Mouse (Mus musculus) brown adipose tissue, adult 24 weeks (tissue): Measurements from ENCODE around the gene Ston1. TPM values are rescaled to one million over a fixed set of nuclear protein-coding genes. Genes with fewer than 3 reads are reported as not detected.

Experiments
- H3K27ac ChIP-seq: fragments of 200-500 bp; replicated peaks from 2 replicates; pipeline ENCODE4 v1.5.1; 2012; ENCODE audit warnings: low read depth, mild to moderate bottlenecking, low read length
- H3K4me1 ChIP-seq: fragments of 200-500 bp; 2 replicates; pipeline ENCODE4 v1.6.1; 2012; ENCODE audit warnings: low read length, mixed read lengths; ENCODE audit not compliant: control insufficient read depth, insufficient read depth, insufficient read length
- H3K4me3 ChIP-seq: fragments of 200-500 bp; 2 replicates; pipeline ENCODE4 v1.5.1; 2012; ENCODE audit warnings: low read depth, mild to moderate bottlenecking, low read length, moderate library complexity; ENCODE audit not compliant: insufficient read depth
- polyA plus RNA-seq: library from polyadenylated mRNA; stranded (reverse); fragments of >200 nt; gene quantifications from 2 replicates; pipeline ENCODE4 v1.2.4, GENCODE M21; 2012; ENCODE audit not compliant: missing spikeins, insufficient read depth, insufficient read length

Gene Ston1
- polyA plus RNA-seq, 1 experiment = 12.5 TPM

GRCm38 (mm10) chr17:88627150-88627549 is 29.7 kb downstream of the Ston1 start:
- Histone ChIP-seq H3K27ac (peak overlapping the region; percentile 86), H3K4me1 (peaks cover 34% of the 10 kb centered on the region), H3K4me3 (no peak overlapping the region; the same call in 1 of the 2 replicates)

GRCm38 (mm10) chr17:88628676-88629380 is 31.3 kb downstream of the Ston1 start:
- peak overlapping the region; percentile 74 for H3K27ac ChIP-seq
- H3K4me3 ChIP-seq = no peak overlapping the region
- peaks cover 34% of the 10 kb centered on the region for H3K4me1 ChIP-seq

GRCm38 (mm10) chr17:88629381-88629759 is 31.9 kb downstream of the Ston1 start:
- H3K4me1 ChIP-seq = peaks cover 34% of the 10 kb centered on the region

GRCm38 (mm10) chr17:88629931-88630553 is 32.6 kb downstream of the Ston1 start:
- Histone ChIP-seq H3K27ac (peak overlapping the region; percentile 45; the same call in 1 of the 2 replicates), H3K4me1 (peaks cover 34% of the 10 kb centered on the region), H3K4me3 (no peak overlapping the region)

More at GRCm38 (mm10) chr17:88629381-88629759, 31.9 kb downstream of the Ston1 start:
- Histone ChIP-seq H3K27ac (peak overlapping the region; percentile 45), H3K4me3 (no peak overlapping the region)

GRCm38 (mm10) chr17:88630554-88630948 is 33.1 kb downstream of the Ston1 start:
- Histone ChIP-seq H3K27ac (peak overlapping the region; percentile 42; the same call in 1 of the 2 replicates), H3K4me1 (peaks cover 31% of the 10 kb centered on the region), H3K4me3 (no peak overlapping the region)

- no peak overlapping the region for H3K4me3 ChIP-seq
- H3K27ac ChIP-seq = no peak overlapping the region
- H3K4me1 ChIP-seq = peaks cover 16% of the 10 kb centered on the region
These were observed 35.1 kb downstream of the Ston1 start for GRCm38 (mm10) chr17:88632631-88633030.

GRCm38 (mm10) chr17:88636076-88636475 is 38.6 kb downstream of the Ston1 start:
- H3K27ac ChIP-seq = peak overlapping the region; percentile 32
- no peak overlapping the region for H3K4me3 ChIP-seq

GRCm38 (mm10) chr17:88636587-88636986 is 39.1 kb downstream of the Ston1 start:
- H3K27ac ChIP-seq = peak overlapping the region; percentile 32; the same call in 1 of the 2 replicates

More at GRCm38 (mm10) chr17:88636076-88636475, 38.6 kb downstream of the Ston1 start:
- peaks cover 3% of the 10 kb centered on the region; the same call in 1 of the 2 replicates for H3K4me1 ChIP-seq

GRCm38 (mm10) chr17:88641012-88641411 is 43.5 kb downstream of the Ston1 start:
- Histone ChIP-seq H3K4me3 (no peak overlapping the region), H3K27ac (no peak overlapping the region)

More at GRCm38 (mm10) chr17:88636587-88636986, 39.1 kb downstream of the Ston1 start:
- Histone ChIP-seq H3K4me1 (peaks cover 3% of the 10 kb centered on the region; the same call in 1 of the 2 replicates), H3K4me3 (no peak overlapping the region)

GRCm38 (mm10) chr17:88641836-88642235 is 44.4 kb downstream of the Ston1 start:
- no peak overlapping the region for H3K4me3 ChIP-seq
- H3K4me1 ChIP-seq = 0 out of 2 replicates have a peak, but pooled peaks cover 3% of the 10 kb centered on the region
- H3K27ac ChIP-seq = no peak overlapping the region

More at GRCm38 (mm10) chr17:88641012-88641411, 43.5 kb downstream of the Ston1 start:
- H3K4me1 ChIP-seq = 0 out of 2 replicates have a peak, but pooled peaks cover 3% of the 10 kb centered on the region

GRCm38 (mm10) chr17:88644876-88645275 is 47.4 kb downstream of the Ston1 start:
- Histone ChIP-seq H3K4me1 (0 out of 2 replicates have a peak, but pooled peaks cover 2% of the 10 kb centered on the region), H3K27ac (no peak overlapping the region), H3K4me3 (no peak overlapping the region)

GRCm38 (mm10) chr17:88645299-88645698 is 47.8 kb downstream of the Ston1 start:
- Histone ChIP-seq H3K27ac (no peak overlapping the region), H3K4me1 (no peaks in the 10 kb centered on the region), H3K4me3 (no peak overlapping the region)

- H3K4me3 ChIP-seq = no peak overlapping the region
- H3K27ac ChIP-seq = no peak overlapping the region
- H3K4me1 ChIP-seq = no peaks in the 10 kb centered on the region
These were observed 49.7 kb downstream of the Ston1 start for GRCm38 (mm10) chr17:88647149-88647548.

- Histone ChIP-seq H3K4me1 (no peaks in the 10 kb centered on the region), H3K4me3 (no peak overlapping the region), H3K27ac (no peak overlapping the region)
These were observed 54.5 kb downstream of the Ston1 start for GRCm38 (mm10) chr17:88652010-88652409.

GRCm38 (mm10) chr17:88652702-88653374 is 55.4 kb downstream of the Ston1 start:
- no peak overlapping the region for H3K4me3 ChIP-seq
- no peak overlapping the region for H3K27ac ChIP-seq
- no peaks in the 10 kb centered on the region for H3K4me1 ChIP-seq
